Mouse (Mus musculus) brain, embryonic 18.5 days (tissue): ENCODE measurements around the gene Dis3.
A peak's percentile ranks its signal among the peaks of the same experiment; 100 is the strongest.
"Not testable (repeated sequence)": the region's sequence is repeated elsewhere in the genome, so short reads cannot be mapped to it uniquely, and the experiment has no call there.

Experiments
- DNase-seq: peaks from one replicate; pipeline ENCODE4 v3.0.0-alpha.2; 2012; ENCODE audit warnings: low read depth, low spot score

The Dis3 gene

GRCm38 (mm10) chr14:99063091-99063490 lies 36.5 kb downstream of the Dis3 start:
- no peak for DNase-seq

- no peak for DNase-seq
These were observed 39.0 kb downstream of the Dis3 start for GRCm38 (mm10) chr14:99060616-99061015.

- DNase-seq = no peak
These were observed 40.5 kb downstream of the Dis3 start for GRCm38 (mm10) chr14:99058959-99059586.

GRCm38 (mm10) chr14:99046782-99047181 lies 52.8 kb downstream of the Dis3 start:
- DNase-seq = no peak

- peak; percentile 78 for DNase-seq
These were observed 53.4 kb downstream of the Dis3 start, which contains the start of the genes Mzt1 and Bora for GRCm38 (mm10) chr14:99046031-99046781. Gene Mzt1, minus strand, starts transcription at chr14:99046134. Gene Bora, plus strand, starts transcription at chr14:99046222.

- DNase-seq = no peak
These were observed 54.1 kb downstream of the Dis3 start for GRCm38 (mm10) chr14:99045378-99046030.

- no peak for DNase-seq
These were observed 54.9 kb downstream of the Dis3 start for GRCm38 (mm10) chr14:99044718-99045117.

GRCm38 (mm10) chr14:99044096-99044495 lies 55.5 kb downstream of the Dis3 start:
- DNase-seq = no peak

GRCm38 (mm10) chr14:99043499-99043898 lies 56.1 kb downstream of the Dis3 start:
- DNase-seq = no peak

GRCm38 (mm10) chr14:99041416-99041815 lies 58.2 kb downstream of the Dis3 start:
- no peak for DNase-seq

GRCm38 (mm10) chr14:99039308-99039707 lies 60.3 kb downstream of the Dis3 start:
- not testable (repeated sequence) for DNase-seq

- DNase-seq = no peak
These were observed 61.9 kb downstream of the Dis3 start for GRCm38 (mm10) chr14:99037703-99038102.

GRCm38 (mm10) chr14:99036039-99036438 lies 63.5 kb downstream of the Dis3 start:
- no peak for DNase-seq

- DNase-seq = not testable (repeated sequence)
These were observed 64.7 kb downstream of the Dis3 start for GRCm38 (mm10) chr14:99034851-99035250.

- DNase-seq = no peak
These were observed 67.0 kb downstream of the Dis3 start for GRCm38 (mm10) chr14:99032596-99032995.

- DNase-seq = no peak
These were observed 68.2 kb downstream of the Dis3 start for GRCm38 (mm10) chr14:99031337-99031873.

- DNase-seq = no peak
These were observed 69.6 kb downstream of the Dis3 start for GRCm38 (mm10) chr14:99029987-99030386.
